Mouse (Mus musculus) cerebellum, adult 9-10 months (tissue): ENCODE measurements around the gene Trim27.

ENCODE experiments used
- DNase-seq: peaks from one replicate; pipeline ENCODE4 v3.0.0; 2022

Trim27 gene

GRCm38 (mm10) chr13:21179367-21179723, at the start of gene Trim27:
Gene Trim27, plus strand, starts transcription at chr13:21179445.
- DNase-seq, result no peak

DNA sequence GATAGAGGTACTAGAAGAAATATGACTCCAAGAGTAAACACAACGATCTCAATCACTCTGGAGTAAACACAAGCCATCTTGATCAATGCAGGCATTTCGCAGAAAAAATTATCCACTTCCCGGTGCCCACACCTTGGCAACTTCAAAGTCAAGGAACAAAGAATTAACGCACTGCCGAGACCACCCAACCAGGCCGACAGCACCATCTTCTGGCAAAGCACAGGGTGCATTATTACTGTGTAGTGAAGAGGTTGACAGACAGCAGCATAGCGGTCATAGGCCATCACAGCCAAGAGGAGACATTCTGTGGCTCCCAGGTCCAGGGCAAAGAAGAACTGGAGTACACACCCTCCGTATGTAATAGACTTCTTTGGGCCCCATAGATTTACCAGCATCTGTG, 36.8 kb upstream of the Trim27 start:
- no peak for DNase-seq

GRCm38 (mm10) chr13:21145767-21146166, 33.5 kb upstream of the Trim27 start, which contains the start of gene Olfr1368:
Gene Olfr1368, minus strand, starts transcription at chr13:21145867.
- DNase-seq, result no peak

GRCm38 (mm10) chr13:21155888-21156287, 23.4 kb upstream of the Trim27 start:
- no peak for DNase-seq

GRCm38 (mm10) chr13:21158071-21158470, 21.2 kb upstream of the Trim27 start:
- peak; percentile 22 for DNase-seq

DNA sequence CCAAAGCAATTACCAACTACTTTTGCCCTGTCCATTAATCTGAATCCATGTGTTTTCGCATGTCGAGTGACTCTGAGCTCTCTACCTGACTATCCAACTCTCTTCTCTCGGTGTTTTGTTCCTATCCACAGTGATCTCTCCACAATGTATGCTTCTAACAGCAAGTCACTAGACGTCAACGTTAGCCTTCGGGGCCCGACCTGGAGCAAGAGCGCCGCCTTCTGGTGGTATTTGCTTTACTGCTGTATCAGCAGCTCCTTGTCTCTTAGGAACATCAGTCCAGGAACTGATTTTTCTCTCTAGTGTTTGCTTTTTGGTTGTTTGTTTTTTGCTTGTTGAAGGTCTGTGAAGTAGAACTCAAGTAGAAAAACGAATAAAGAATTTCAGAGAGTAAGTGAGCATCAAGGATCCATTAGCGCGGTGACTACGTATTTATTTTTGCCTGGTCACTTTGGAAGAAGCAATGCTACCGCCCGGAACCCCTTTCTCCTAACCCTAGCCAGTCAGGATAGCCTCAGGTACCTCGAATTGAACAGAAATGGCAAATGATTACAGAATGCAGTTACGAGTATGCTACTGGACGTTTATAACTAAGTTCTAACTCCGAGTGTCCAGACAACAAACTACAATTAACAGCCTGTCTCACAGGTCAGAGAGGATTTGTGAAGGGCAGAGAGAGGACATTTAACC, 20.3 kb upstream of the Trim27 start:
- peak; percentile 92 for DNase-seq

DNA sequence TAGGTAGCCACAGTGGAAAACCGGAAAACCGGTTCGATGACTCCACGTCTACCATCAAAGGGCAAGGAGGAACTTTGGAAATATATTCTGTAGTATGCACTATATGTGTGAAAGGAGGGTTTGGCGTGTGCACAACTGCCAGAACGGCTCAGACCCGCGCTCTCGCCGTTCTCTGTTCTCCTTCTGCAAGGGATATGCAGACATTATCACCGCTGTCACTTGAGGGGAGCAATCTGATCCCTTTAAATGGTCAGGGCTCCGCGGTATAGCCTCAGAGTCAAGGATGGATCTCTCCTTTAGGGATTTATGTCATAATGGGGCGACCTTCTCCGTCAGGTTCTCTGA, 19.8 kb upstream of the Trim27 start:
- peak; percentile 34 for DNase-seq

GRCm38 (mm10) chr13:21160041-21160511, 19.2 kb upstream of the Trim27 start:
- DNase-seq, result no peak

DNA sequence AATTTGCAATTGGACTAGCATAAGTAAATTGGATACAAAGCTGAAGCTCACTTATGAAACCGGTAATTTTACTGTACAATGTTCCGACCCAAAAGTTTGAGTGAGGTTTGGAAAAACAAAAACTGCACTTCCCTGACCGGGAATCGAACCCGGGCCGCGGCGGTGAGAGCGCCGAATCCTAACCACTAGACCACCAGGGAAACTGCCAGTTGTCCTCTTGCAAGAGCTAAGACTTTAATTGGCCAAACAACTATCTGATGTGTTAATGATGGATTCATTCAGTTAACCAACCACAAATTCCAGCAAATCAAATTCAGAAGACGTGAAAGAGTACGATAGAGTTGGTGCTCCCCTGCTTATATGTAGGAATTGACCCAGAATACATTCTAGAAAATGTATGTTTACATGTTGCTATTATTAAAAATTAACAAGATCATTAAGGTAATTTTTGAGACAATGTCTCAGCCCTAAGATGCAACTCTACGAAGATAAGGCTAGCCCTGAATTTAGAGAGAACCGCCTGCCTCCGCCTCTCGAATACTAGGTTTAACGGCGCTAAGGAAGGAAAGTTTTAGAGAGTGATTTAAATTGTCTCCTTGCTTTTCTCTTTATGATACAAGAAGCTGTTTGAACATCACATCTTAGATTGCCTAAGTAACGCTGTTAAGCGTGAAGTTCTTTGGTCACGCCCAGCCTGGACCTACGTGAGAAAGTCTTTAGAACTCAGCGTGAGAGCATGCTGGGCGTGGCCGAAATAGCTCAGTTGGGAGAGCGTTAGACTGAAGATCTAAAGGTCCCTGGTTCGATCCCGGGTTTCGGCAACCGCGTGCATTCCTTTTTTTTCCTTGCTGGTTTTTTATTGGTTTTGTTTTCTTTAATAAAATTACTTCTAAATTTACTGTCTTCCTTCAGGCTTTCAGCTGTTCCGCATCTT, 18.3 kb upstream of the Trim27 start:
- peak; percentile 92 for DNase-seq

GRCm38 (mm10) chr13:21161591-21161990, 17.7 kb upstream of the Trim27 start:
- DNase-seq, result no peak

DNA sequence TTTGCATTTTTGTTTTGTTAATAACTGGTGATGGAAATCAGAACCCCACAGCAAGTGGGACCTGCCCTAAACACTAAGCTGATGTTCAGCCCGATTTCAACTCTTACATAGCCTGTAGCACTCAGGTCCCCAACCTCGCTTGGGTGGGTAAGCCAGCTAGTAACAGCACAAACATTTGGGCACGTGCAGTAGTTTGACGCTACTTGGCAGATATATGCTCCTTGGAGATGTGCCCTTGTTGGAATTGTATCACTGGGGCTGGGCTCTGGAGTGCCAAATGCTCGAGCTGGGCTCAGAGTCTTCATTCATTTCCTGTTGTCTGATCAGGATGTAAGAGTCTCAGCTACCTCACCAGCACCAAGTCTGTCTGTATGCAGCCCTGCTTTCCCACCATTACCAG, 16.7 kb upstream of the Trim27 start:
- no peak for DNase-seq

DNA sequence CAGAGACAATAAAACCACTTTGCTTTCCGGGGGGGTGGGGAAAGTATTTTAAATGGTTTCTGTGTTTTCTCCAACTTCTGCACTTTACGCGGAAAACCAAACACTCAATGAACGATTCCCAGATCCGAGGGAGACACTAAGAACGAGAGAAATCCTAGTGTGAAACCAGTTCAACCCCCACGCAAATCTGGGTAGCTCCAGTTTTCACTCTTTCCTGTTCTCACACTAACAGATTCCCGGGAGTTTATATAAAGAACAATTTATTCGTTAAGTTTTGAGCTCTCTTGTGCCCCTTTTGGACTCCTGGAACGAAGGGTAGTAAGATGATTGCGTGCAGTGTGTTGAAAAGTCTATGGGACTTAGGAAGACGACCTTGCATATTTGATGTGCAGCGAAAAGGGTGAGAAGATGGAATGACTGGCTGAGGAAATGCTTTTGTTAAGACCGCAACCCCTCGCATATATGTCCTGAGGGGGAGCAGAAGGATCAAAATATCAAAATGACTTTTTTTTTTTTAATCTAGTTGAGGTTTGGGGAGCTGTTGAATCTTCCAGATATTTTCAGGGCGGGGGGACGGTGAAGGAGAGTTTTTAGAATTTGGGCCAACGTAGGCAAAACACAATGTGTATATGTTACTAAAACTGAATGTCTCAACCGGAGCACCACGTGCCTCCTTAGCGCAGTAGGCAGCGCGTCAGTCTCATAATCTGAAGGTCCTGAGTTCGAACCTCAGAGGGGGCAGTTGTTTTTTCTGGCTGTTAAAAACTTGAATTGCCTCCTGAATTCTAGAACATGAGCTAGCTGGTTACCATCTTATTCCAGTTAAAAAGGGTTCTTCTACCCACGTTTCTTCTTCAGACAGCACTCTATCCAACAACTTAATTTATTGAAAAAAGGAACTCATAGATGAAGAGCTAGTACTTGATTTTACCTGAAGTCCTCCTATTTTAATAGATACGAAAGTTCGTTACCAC, 12.0 kb upstream of the Trim27 start:
- peak; percentile 90 for DNase-seq

DNA sequence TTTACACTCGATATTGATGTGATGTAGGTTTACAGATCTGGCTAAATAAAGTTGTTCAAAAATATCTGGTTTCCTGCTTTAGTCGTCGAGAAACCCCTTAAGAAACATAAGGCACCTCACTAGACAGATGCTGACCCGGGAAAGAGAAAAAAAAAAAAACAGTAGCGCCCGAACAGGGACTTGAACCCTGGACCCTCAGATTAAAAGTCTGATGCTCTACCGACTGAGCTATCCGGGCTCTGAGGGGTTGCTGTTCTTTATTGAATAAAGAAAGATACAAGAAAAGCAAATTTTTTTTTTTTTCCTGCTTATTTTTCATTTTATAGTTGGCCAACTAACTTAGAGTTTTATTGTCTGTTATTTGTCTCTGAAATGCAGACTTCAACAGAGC, 11.3 kb upstream of the Trim27 start:
- DNase-seq, result no peak

GRCm38 (mm10) chr13:21168371-21169011, 10.8 kb upstream of the Trim27 start:
- peak; percentile 58 for DNase-seq

DNA sequence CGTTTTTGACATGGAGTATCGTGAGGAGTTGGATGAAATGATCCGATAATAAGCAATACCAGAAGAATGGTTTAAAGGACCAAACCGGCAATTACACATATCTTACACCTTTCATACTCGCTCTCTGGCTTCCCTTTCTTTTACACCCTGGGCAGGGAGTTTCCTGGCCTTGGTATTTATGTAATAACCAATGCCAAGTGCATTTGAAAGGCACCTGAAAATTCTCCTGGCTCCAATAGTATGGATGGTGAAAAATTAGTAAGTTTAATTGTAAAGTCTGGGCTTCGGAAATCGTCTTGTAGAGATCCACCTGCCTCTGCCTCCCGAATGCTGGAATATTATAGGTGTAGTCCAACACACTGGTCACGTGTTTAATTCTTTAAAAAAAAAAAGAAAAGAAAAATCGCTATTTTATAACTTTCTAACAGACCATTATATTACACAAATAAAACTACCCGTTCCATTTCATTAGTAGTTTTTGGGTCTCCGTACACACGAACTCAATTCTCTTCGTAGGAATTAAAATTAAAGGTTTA, 10.1 kb upstream of the Trim27 start:
- DNase-seq, result peak; percentile 51

DNA sequence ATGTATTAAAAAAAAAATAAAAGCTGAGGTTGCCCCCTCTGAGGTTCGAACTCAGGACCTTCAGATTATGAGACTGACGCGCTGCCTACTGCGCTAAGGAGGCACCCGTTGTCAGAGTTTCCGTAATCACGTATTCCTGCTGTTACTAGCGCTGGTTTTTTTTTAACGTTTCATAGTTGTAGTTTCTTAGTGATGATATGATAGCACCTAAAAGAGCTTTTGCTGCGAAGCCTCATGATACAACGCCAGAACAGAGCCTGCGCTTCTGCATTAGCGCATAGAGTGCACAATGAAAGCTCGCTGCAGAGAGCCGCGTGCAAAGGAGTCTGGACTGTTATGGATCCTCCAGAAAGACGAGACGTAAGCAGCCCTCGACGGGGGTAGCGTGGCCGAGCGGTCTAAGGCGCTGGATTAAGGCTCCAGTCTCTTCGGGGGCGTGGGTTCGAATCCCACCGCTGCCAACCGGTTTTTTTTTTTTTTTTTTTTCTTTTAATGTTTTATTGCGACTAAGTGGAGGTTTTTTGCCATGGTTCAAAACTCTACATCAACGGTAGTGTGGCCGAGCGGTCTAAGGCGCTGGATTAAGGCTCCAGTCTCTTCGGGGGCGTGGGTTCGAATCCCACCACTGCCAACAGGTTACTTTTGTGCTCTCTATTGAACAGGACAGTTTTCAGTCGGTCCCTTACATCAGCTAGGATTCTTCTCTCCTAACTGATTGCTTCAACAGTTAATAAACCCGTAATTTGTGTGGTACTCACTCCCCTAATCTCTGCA, 9.4 kb upstream of the Trim27 start:
- peak; percentile 82 for DNase-seq

- peak; percentile 56 for DNase-seq
Measured at GRCm38 (mm10) chr13:21170431-21171155, 8.7 kb upstream of the Trim27 start.

GRCm38 (mm10) chr13:21171156-21171530, 8.1 kb upstream of the Trim27 start:
- peak; percentile 43 for DNase-seq

GRCm38 (mm10) chr13:21171600-21172150, 7.6 kb upstream of the Trim27 start:
- peak; percentile 49 for DNase-seq
